Mouse (Mus musculus) stomach, embryonic 16.5 days (tissue): ENCODE measurements around the gene Os9. TPM values are rescaled to one million over a fixed set of nuclear protein-coding genes. Genes with fewer than 3 reads are reported as not detected.

Source experiments
- ATAC-seq: fragments of 200-750 bp; cut with Nextera tagmentation; 2 replicates; pipeline ENCODE4 v1.8.0; 2017; ENCODE audit warnings: moderate number of reproducible peaks, moderate TSS enrichment; ENCODE audit not compliant: insufficient read depth, low FRiP score
- H3K27ac ChIP-seq: fragments of 300-500 bp; sonication (generic); 2 replicates; pipeline ENCODE4 v1.5.1; 2014; ENCODE audit warnings: low read length
- H3K27me3 ChIP-seq: fragments of 300-500 bp; sonication (generic); 2 replicates; pipeline ENCODE4 v1.6.1; 2014; ENCODE audit warnings: low read length, control low read depth, mixed read lengths; ENCODE audit not compliant: control insufficient read depth, insufficient read depth
- H3K36me3 ChIP-seq: fragments of 300-500 bp; sonication (generic); 2 replicates; pipeline ENCODE4 v1.6.1; 2014; ENCODE audit warnings: low read length; ENCODE audit not compliant: control insufficient read depth, insufficient read depth
- H3K4me1 ChIP-seq: fragments of 300-500 bp; sonication (generic); 2 replicates; pipeline ENCODE4 v1.6.1; 2014; ENCODE audit warnings: low read length, control low read depth, mixed read lengths; ENCODE audit not compliant: control insufficient read depth, insufficient read depth
- H3K4me2 ChIP-seq: fragments of 300-500 bp; sonication (generic); 2 replicates; pipeline ENCODE4 v1.6.1; 2014; ENCODE audit warnings: low read depth, low read length, mixed read lengths
- H3K4me3 ChIP-seq: fragments of 300-500 bp; sonication (generic); replicated peaks from 2 replicates; pipeline ENCODE4 v1.5.1; 2014; ENCODE audit warnings: mild to moderate bottlenecking, low read length
- H3K9ac ChIP-seq: fragments of 300-500 bp; sonication (generic); 2 replicates; pipeline ENCODE4 v1.6.1; 2014; ENCODE audit warnings: low read length
- H3K9me3 ChIP-seq: fragments of 300-500 bp; sonication (generic); replicated peaks from 2 replicates; pipeline ENCODE4 v1.6.1; 2016; ENCODE audit warnings: low read length, control low read depth; ENCODE audit not compliant: control insufficient read depth
- WGBS: fragments of 180-500 bp; shearing (Covaris S2); extraction: QIAGEN DNeasy Blood & Tissue Kit; methylation state at CpG from one replicate; pipeline ENCODE4 v1.1.7; 2014; 5-methylcytosine and 5-hydroxymethylcytosine counted together
- polyA plus RNA-seq: library from polyadenylated mRNA; unstranded; fragments of >200 nt; fragmentation: Nextera tagmentation; extraction: Ambion mirVana; gene quantifications from 2 replicates; pipeline ENCODE4 v1.2.1, GENCODE M21; 2015

Gene Os9
- 114 and 128 TPM in 2 replicates for polyA plus RNA-seq

- 0 out of 2 replicates have a peak, but pooled peaks cover 3% of the 10 kb centered on the region for H3K36me3 ChIP-seq
- H3K9ac ChIP-seq: peak within 1 kb of the TSS; percentile 87
- H3K27me3 ChIP-seq: no peaks in the 10 kb centered on the region
- no peaks in the 10 kb centered on the region for H3K9me3 ChIP-seq
- peak within 1 kb of the TSS; percentile 97 for H3K4me2 ChIP-seq
- H3K4me1 ChIP-seq: peaks cover 11% of the 10 kb centered on the region
- 0% methylated on average over 19 of the region's 19 CpGs for WGBS
- peak; percentile 98 for ATAC-seq
- H3K4me3 ChIP-seq: peak within 1 kb of the TSS; percentile 89
- H3K27ac ChIP-seq: no peak within 1 kb of the TSS
These were observed at the start of gene Os9 for GRCm38 (mm10) chr10:127121066-127121477. Gene Os9, minus strand, starts transcription at chr10:127121131.

GRCm38 (mm10) chr10:127170002-127170401 lies 49.1 kb upstream of the Os9 start:
- Histone ChIP-seq H3K9ac (no peak overlapping the region), H3K4me2 (peak overlapping the region; percentile 69), H3K27ac (no peak overlapping the region), H3K27me3 (peaks cover 39% of the 10 kb centered on the region), H3K9me3 (no peaks in the 10 kb centered on the region), H3K36me3 (no peaks in the 10 kb centered on the region), H3K4me3 (peak overlapping the region; percentile 42), H3K4me1 (peaks cover 24% of the 10 kb centered on the region)
- no peak for ATAC-seq
- 10% methylated on average over 22 of the region's 22 CpGs for WGBS

GRCm38 (mm10) chr10:127167614-127168192 lies 46.8 kb upstream of the Os9 start:
- 33% methylated on average over 10 of the region's 10 CpGs for WGBS
- ATAC-seq: no peak
- Histone ChIP-seq H3K4me1 (peaks cover 29% of the 10 kb centered on the region), H3K36me3 (no peaks in the 10 kb centered on the region), H3K9me3 (no peaks in the 10 kb centered on the region), H3K4me3 (peak overlapping the region; percentile 59), H3K4me2 (peak overlapping the region; percentile 100), H3K27me3 (peaks cover 39% of the 10 kb centered on the region), H3K9ac (peak overlapping the region; percentile 86; the same call in 1 of the 2 replicates), H3K27ac (peak overlapping the region; percentile 86)

GRCm38 (mm10) chr10:127166771-127167613 lies 46.1 kb upstream of the Os9 start:
- peak overlapping the region; percentile 86 for H3K27ac ChIP-seq
- H3K27me3 ChIP-seq: peaks cover 39% of the 10 kb centered on the region
- peak overlapping the region; percentile 59 for H3K4me3 ChIP-seq
- H3K36me3 ChIP-seq: no peaks in the 10 kb centered on the region
- peak overlapping the region; percentile 100 for H3K4me2 ChIP-seq
- no peak for ATAC-seq
- peaks cover 29% of the 10 kb centered on the region for H3K4me1 ChIP-seq
- 25% methylated on average over 15 of the region's 15 CpGs for WGBS
- H3K9me3 ChIP-seq: no peaks in the 10 kb centered on the region
- H3K9ac ChIP-seq: peak overlapping the region; percentile 86

- peak overlapping the region; percentile 100 for H3K4me2 ChIP-seq
- no peak for ATAC-seq
- H3K4me3 ChIP-seq: peak overlapping the region; percentile 59
- peak overlapping the region; percentile 86 for H3K27ac ChIP-seq
- H3K9ac ChIP-seq: peak overlapping the region; percentile 86
- WGBS: 7% methylated on average over 11 of the region's 11 CpGs
- peaks cover 39% of the 10 kb centered on the region for H3K27me3 ChIP-seq
- H3K9me3 ChIP-seq: no peaks in the 10 kb centered on the region
- peaks cover 29% of the 10 kb centered on the region for H3K4me1 ChIP-seq
- no peaks in the 10 kb centered on the region for H3K36me3 ChIP-seq
These were observed 45.4 kb upstream of the Os9 start for GRCm38 (mm10) chr10:127166404-127166715.

GRCm38 (mm10) chr10:127165654-127166403 lies 44.9 kb upstream of the Os9 start:
- Histone ChIP-seq H3K27me3 (peaks cover 39% of the 10 kb centered on the region), H3K36me3 (no peaks in the 10 kb centered on the region), H3K9ac (peak overlapping the region; percentile 86), H3K4me2 (peak overlapping the region; percentile 100), H3K27ac (peak overlapping the region; percentile 86), H3K4me1 (peaks cover 26% of the 10 kb centered on the region), H3K9me3 (no peaks in the 10 kb centered on the region), H3K4me3 (peak overlapping the region; percentile 59)
- under 1% methylated on average over 56 of the region's 56 CpGs for WGBS
- peak; percentile 46 for ATAC-seq

GRCm38 (mm10) chr10:127165354-127165653 lies 44.4 kb upstream of the Os9 start:
- ATAC-seq: peak; percentile 30; the same call in 1 of the 2 replicates
- under 1% methylated on average over 42 of the region's 42 CpGs for WGBS

GRCm38 (mm10) chr10:127164631-127165353 lies 43.9 kb upstream of the Os9 start, which contains the start of gene B4galnt1:
Gene B4galnt1, plus strand, starts transcription at chr10:127165225.
- Histone ChIP-seq H3K4me3 (peak within 1 kb of the TSS; percentile 59), H3K9ac (peak within 1 kb of the TSS; percentile 86), H3K4me1 (peaks cover 17% of the 10 kb centered on the region; the same call in 1 of the 2 replicates), H3K27ac (peak within 1 kb of the TSS; percentile 86), H3K27me3 (peaks cover 32% of the 10 kb centered on the region), H3K9me3 (no peaks in the 10 kb centered on the region), H3K4me2 (peak within 1 kb of the TSS; percentile 100), H3K36me3 (no peaks in the 10 kb centered on the region)
- ATAC-seq: peak; percentile 86
- 3% methylated on average over 52 of the region's 52 CpGs for WGBS

More at GRCm38 (mm10) chr10:127165354-127165653, 44.4 kb upstream of the Os9 start:
- no peaks in the 10 kb centered on the region for H3K9me3 ChIP-seq
- H3K4me2 ChIP-seq: peak overlapping the region; percentile 100
- peak overlapping the region; percentile 59 for H3K4me3 ChIP-seq
- peak overlapping the region; percentile 86 for H3K27ac ChIP-seq
- H3K4me1 ChIP-seq: peaks cover 20% of the 10 kb centered on the region
- H3K36me3 ChIP-seq: no peaks in the 10 kb centered on the region
- H3K9ac ChIP-seq: peak overlapping the region; percentile 86
- H3K27me3 ChIP-seq: peaks cover 35% of the 10 kb centered on the region
